Mouse (Mus musculus) spleen, postnatal 10 days (tissue): ENCODE measurements around the gene AI854703.

ENCODE experiments used
- DNase-seq, 2 experiments: peaks; one replicate each; pipeline ENCODE4 v3.0.0; 2021 to 2022; ENCODE audit warnings: low spot score in 2 of 2

Gene AI854703

DNA sequence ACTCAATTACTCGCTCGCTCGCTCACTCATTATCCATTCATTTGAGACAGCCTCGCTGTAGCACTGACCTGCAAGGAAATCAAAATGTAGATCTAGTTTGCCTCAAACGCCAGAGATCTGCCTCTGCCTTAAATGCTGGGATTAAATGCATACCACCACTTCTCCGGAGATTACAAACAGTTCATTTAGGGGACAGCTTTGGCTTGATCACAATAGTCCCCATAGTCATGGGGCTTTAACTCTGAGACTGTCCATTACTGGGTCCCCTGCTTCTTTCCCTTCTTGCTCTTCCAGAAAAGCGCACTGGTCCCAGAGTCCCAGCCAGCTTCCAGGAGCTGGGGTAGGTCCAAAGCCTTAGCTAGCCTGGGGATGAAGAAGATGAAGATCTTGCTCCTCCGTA, at the start of gene AI854703:
Gene AI854703, plus strand, starts transcription at position 301 of the 400 bp plus-strand sequence.
- DNase-seq: no peak

DNA sequence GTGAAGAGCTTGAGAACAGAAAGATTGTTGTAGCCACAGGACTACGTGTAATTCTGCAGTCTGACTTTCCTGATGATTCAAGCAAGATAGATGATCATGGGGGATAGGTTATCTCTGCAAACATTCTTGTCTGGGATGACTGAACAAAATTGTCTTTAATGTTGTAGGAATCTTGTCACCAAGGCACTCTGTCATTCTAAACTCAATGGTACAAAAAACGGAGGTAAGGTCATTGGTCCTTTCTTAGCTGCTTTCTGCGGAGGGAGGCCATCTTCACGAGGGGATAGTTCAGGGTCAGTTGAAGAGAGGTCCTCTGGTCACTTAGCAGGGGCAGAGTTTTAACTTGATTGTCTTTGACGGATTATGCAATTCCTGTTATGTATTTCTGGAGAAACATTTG, 47.8 kb upstream of the AI854703 start:
- DNase-seq: no peak

DNA sequence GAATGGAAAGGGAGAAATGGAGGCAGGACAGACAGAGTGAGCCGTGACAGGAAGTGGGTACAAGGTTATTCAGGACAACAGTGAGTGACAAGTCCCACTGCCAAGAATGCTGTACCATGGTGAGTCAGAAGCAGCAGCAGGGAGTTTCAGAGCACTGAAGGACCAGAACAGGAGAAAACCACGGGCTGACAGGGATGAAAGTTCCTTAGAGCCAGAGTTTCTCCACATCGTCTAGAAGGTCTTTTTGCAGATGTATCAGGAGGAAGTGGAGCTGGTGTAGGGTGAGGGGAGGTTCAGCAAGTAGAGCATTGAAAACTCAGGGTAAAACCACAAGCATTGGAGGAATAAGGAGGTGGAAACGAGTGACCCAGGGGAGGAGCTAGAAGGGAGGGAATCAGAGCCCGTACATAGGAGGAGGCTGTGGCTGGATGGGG, 47.3 kb upstream of the AI854703 start:
- DNase-seq: no peak

DNA sequence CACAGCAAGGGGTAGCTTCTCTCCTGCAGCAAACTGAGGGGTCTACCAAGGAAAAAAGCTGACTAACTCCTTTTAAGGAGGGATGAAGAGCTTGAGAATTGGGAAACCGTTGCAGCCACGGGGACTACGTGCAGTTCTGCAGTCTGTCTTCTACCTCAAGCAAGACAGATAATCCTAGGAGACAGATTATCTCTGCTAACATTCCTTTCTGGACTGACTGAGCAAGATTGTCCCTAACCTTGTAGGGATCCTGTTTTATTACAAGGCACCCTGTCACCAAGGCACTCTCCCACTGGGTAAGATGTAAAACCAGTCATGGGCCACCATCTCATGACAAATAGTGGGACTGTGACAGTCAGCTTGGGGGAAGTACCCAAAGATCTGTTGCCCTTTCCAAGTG, 45.3 kb upstream of the AI854703 start:
- no peak for DNase-seq

DNA sequence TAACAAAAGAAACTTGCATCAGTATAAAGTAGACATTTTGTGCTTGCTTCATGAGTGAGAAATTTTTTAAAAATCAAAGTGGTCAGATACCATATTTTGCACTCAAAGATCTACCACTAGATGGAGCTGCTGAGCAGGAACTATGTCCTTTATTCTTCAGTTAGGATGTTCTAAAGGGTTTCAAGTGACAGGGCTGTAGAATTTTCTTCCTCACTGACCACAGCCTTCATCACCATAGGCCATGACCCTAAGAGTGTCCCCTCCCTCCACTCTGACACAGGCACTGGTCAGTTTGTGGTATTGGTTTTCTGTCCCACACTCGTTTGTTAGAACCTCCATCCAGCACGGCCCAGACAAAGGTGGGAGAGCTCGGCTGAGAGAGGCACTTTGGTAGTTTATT, 44.5 kb upstream of the AI854703 start:
- no peak for DNase-seq

DNA sequence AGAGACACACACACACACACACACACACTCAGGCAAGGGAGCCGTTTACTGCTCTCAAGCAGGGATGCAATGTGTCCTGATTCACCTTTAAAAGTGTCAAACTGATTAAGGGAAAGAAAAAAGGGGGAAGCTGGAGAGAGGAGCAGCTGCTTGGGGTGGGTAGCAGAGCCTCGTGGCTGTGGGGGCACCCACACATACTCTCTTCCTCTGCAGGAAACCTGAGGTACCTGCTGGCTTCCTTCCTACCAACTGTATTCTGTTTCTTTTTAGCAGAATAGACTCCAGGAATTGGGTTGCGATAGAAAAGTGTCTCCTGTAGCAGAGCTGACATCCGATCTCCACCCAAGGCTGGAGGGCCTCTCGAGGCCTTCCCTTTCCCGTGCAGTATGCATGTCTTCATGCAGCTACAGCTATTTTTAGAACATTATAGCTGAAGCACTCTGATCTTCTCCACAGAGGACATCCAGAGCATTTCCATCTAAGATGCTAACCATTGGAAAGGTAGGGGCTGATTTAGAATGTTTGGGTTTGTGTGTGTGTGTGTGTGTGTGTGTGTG, 37.3 kb upstream of the AI854703 start, which contains the start of gene Gm45021:
Gene Gm45021, plus strand, starts transcription at position 417 of the 557 bp plus-strand sequence.
- no peak for DNase-seq

DNA sequence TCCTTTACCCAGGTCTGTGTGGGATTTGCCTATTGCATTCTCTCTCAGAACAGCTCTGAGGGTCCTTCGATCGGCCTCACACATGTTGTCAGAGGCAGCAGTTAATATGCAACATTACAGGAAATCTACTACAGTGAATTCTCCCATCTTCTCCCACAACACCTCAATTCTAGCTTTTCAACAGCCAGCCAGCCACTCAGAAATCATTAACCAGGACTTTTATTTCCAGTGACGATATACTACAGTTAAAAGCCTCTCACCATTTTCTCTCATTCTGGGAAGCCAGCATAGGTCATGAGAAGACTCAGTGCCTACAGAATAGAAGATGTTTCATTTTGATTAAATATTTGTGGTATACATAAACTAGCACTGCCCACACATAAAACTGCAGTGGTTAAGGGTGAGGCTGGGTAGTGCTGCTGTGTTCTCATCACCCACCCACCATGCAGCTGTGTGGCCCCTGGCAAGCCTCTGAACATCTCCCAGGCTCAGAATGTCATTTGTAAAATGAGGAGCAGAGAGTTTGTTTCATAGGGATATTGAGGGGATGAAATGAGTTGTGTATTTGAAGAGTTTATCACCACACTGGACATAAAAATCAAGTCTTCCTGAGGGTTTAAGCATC, 35.2 kb upstream of the AI854703 start:
- DNase-seq: no peak

DNA sequence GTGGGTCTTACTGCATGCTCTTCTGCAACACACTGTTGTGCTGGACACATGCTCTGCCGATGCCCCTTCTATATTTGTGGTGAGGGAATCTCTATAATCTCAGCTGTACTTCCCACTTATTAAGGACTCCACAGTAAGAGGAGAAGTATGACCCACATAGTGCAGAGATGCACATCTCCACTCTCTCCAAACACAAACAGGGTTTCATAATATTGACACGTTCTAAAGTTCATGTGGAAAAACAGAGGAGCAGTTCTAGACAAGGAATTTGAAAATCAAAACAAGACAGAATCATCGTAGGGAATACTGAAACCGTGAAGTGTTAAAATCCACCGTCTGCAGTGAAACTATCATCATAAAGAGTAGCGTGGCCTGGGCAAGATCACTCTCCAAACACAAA, 34.7 kb upstream of the AI854703 start:
- DNase-seq: no peak

DNA sequence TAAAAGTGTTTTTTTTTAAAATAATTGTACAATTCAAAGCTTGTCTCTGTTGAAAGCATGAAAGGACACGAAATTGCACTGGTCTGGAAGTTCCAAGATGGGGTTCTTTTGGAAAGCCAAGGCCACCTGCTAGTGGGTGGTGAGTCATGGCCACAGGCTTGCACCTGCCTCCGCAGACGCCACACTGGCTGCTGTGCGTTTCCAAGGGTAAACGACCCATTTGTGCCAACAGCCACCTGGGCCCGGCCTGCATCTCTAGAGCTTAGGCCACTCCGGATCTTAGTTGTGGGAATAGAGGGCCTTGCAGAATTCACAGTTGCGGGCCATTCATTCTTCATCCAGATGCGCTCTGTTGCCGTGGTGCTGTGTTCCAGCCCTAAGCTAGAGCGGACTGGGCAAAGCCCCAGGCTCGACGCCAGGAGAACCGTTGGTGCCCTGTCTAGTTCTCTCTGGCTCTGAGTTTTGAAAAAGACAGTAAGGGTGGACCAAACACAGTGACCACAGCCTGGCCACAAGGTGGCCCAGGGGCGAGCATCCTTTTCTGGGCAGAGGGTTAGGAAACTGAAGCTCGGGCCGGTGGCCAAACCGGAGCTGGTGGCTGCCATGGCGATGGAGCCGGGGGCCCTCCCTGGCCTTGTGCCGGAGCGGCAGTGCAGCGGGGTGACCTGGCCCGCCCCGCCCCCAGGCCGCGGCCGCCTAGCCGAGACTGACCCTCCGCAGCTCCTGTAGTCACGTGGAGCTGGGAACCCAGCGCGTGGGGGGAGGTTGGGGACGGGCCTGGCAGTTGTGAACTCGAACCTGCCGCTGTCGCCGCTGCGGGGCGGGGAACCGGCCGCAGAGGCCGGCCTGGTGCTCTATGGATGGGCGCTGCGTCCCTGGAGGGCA, 33.2 kb upstream of the AI854703 start, which contains the start of the genes Repin1 and Gm44965:
Gene Repin1, plus strand, starts transcription at position 726 of the 885 bp plus-strand sequence.
Gene Gm44965, plus strand, starts transcription at position 784 of the 885 bp plus-strand sequence.
- peak; percentile 47 to 78 for DNase-seq

DNA sequence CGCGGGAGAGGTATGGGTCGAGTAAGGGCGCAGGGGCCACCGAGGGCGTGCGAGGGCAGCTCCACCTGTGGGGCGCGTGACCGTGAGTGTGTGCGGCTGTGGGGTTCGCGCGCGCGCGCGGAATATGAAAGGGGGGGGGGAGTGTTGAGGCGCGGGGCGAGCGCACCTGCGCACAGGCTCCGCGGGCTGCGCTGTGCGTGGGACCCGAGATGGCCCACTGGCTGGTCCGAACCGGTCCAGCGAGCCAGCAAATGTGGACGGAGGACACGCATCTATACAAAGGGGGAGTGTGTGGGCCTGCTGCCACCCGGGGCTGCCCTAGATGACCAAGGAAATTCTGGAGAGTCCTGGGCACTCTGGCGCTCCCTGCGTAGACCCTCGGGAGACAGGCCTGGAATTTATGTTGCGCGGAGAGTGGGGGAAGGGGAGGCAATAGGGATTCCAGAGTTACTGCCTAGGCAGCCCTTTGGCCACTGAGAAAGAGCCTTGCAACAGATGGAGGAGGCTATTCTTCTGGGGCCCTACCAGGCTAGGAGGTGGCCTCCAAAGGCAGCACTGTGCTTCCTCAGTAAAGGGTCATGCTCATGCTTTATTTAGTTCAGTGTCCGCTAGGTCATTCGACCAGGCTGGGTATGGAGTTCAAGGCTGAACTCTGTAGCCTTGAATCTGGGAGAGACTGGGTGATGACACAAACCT, 32.4 kb upstream of the AI854703 start:
- DNase-seq: peak in 1 of 2 experiments; percentile 12

DNA sequence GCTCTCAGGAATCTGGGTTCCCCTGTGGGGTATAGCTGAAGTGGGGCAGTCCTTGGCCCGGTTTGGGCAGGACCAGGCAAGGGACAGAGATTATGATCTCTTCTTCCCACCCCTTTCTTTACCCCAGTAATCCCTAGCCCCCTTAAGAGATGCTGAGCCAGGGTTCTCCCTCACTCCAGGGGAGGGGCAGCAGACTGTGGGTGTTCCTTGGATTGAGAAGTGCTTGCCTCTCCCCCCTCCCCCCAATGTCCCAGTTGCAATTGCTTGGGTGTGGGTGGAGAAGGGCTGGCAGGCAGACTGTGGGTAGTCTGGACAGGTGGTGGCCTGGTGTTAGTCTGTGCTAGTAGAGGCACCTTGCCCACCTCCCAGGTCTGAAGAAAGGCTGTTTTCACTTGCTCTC, 31.3 kb upstream of the AI854703 start:
- DNase-seq: no peak

DNA sequence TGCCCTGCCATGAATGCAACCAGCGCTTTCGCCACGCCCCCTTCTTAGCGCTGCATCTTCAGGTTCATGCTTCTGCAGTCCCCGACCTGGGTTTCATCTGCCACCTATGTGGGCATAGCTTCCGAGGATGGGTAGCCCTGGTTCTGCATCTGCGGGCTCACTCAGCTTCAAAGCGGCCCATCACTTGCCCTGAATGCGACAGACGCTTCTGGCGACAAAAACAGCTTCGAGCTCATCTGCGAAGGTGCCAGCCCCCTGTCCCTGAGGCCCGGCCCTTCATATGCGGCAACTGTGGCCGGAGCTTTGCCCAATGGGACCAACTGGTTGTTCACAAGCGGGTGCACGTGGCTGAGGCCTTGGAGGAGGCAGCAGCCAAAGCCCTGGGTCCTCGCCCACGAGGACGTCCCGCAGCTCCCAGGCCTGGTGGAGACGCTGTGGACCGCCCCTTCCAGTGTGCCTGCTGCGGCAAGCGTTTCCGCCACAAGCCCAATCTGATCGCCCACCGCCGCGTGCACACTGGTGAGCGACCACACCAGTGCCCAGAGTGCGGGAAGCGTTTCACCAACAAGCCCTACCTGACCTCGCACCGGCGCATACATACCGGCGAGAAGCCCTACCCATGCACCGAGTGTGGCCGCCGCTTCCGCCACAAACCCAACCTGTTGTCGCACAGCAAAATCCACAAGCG, 29.9 kb upstream of the AI854703 start:
- peak in 1 of 2 experiments; percentile 15 for DNase-seq

DNA sequence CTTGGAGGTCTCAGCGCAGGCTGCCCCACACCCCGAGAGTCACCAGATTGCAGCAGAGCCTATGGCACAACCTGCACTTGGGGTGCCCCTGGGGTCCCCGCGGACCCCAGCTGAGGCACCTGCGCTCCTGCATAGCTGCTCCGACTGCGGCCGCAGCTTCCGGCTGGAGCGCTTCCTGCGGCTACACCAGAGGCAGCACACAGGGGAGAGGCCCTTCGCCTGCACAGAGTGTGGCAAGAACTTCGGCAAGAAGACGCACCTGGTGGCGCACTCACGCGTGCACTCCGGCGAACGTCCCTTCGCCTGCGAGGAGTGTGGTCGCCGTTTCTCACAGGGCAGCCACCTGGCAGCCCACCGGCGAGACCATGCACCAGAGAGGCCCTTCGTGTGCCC, 29.3 kb upstream of the AI854703 start:
- no peak for DNase-seq

DNA sequence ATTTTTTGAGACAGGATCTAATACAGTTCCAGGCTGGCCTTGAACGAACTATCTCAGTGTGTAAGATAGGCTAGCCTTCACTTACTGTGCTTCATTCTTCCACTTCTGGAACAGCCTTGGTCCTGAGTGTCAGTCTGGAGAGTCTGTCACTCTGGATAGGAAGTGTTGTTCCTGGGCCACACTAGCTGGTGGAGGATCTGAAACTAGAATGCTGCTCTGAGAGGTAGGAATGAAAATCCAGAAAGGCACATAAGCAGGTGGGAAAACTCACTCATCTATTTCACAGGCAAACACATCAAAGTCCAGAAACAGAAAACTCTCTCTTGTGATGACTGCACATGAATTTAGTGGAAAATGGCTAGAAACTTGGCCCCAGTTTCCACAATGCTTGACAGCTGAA, 26.0 kb upstream of the AI854703 start:
- DNase-seq: no peak

DNA sequence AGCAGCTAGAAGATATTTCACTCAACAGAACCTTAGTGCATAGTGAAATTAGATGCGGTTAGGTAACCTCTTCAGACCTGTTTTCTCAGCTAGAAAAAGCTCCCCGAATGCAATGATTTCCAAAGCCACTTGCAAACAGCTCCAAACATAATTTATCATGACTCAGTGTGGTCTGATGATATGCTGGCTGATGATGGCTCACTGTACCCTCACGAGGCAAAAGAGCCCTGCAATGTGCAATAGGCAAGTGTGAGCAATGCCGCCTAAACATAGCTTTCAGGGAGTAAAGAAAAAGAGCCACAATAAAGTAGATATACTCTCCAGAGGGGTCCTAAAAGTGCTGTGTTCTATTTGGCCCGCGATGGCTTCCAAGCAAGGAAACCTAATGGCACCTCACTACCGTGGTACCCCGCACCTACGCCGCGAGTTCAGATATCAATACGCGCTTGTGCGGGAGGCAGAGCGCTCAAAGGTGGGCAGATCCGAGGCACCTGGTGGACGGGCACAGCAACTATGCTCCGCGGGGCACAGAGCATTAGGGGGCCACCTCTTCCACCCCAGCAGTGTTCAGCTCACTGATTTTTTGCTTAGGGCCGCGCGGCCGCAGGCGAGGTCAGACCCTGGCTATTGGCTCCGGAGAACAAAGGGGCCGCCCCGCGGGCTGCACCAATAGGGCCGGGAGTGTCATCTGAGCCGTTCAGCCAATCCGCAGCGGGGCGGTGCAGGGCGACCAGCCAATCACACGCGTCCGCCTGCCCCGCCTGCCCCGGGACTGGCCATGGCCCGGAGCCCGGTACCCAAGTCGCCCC, 25.1 kb upstream of the AI854703 start, which contains the start of gene Zfp775:
Gene Zfp775, plus strand, starts transcription at position 793 of the 809 bp plus-strand sequence.
- peak; percentile 81 to 92 for DNase-seq

DNA sequence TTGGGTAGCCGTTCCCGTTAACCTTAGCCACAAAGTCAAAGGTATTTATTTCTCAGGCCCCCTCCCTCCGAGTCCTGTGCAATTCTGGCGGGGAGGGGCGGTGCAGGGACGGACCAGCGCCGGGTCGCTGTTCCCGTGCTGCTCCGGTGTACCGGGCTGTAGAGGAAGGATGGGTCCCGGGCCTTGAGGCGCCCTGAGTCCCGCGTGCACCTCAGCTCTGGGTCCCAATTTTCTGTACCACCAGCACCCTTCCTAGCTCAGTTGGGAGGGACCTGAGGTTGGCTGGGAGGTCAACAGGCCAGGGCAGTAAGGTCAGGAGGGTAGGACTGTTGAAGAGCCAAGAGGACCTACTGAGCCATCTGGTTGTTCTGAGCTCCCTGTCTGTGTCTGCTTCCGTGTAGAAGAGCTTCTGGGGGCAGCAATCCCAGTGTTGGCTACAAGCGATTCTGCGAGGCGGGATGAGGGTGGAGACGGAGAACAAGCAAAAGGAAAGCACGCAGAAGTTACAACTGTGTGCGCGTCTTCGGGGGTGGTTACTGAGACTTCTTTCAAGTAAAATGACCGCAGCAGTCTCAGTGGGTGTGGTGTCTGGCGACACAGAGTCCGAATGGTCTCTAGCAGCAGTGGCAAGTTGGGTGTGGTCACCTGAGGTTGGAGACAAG, 24.4 kb upstream of the AI854703 start:
- no peak for DNase-seq

DNA sequence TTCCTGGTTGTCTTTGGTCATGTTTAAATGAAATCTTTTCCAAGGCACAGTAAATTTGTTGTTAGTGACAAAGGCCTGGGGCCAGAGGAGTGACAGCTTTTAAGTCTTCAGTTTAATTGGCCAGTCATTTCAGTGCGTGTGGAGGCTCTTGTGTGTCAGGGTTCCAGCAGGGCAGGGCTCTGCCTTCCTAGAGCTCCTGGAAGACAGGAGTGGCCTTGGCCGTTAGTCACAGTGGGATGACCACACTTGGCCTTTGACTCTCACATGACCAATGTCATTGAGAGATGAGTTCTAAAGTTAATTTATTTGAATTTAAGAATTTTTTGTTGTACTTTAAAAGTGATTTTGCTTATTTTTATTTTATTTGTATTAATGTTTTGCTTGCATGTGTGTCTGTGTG, 18.4 kb upstream of the AI854703 start:
- no peak for DNase-seq

DNA sequence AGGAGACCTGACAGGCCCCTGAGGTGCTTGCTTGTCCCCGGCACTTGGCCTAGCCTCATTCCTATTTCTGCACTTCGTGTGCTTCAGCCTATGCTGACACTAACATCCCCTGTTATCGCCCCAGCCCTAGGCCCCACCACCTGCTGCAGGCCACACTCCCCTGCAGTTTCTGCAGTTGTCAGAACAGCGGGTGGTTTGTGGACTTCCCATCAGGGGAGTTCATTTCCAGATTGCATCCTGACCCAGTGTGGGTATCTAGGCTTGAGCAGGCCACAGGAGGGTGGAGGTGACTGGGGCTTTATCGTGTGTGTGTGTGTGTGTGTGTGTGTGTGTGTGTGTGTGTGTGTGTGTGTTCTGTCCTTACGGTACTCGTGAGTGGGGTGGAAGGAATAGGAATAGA, 17.1 kb upstream of the AI854703 start:
- DNase-seq: no peak

DNA sequence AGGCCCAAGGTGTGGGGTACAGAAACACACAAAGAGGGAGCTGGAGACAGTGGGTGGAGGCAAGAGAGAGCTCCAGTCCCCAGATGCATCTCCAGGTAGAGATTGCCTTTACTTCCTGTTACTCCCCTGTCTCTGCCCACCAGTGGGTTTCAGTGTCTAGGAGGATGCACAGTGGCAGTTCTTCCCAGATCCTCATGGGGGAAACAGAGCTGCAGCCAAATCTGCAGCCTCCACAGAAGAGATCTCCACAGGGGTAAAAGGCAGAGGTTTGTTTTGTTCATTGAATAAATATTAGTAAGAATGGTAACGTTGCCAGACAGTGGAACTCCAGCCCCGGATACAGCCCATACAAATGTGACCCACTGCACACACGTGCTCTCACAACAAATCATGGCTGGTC, 15.9 kb upstream of the AI854703 start:
- no peak for DNase-seq

DNA sequence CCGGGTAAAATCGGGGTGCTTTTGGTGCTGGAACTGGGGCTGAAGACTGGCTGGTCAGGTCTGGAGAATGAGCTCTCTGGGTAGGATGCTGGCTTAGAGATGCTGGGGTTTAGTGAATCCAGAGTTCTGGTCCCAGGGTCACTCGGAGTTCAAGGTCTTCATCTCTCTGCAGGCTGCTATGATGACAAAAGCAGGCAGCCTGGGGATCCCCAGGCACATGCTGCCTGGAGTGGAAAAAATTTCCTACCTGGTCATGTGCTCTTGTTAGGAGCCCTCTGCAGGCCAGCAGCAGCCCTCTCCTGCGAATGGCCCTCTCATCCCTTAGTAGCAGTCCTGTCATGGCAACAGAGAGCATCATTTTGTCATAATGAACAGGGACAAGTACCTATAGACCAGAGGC, 13.1 kb upstream of the AI854703 start:
- DNase-seq: no peak
